Mouse (Mus musculus) brain, embryonic 14.5 days (tissue): ENCODE results near the gene Ndnf.

Experiments used
- CTCF ChIP-seq: fragments of 200-500 bp; IDR thresholded peaks from 2 replicates; pipeline ENCODE4 v1.5.1; 2012; ENCODE audit warnings: inconsistent platforms, mild to moderate bottlenecking, moderate library complexity, borderline replicate concordance; ENCODE audit not compliant: insufficient read depth, insufficient read length; ENCODE audit errors: extremely low read depth
- POLR2A ChIP-seq: fragments of 200-500 bp; IDR thresholded peaks from 2 replicates; pipeline ENCODE4 v1.6.1; 2012; ENCODE audit warnings: mild to moderate bottlenecking, inconsistent platforms, borderline replicate concordance; ENCODE audit not compliant: poor library complexity, insufficient read depth, insufficient read length, severe bottlenecking; ENCODE audit errors: extremely low read depth

DNA sequence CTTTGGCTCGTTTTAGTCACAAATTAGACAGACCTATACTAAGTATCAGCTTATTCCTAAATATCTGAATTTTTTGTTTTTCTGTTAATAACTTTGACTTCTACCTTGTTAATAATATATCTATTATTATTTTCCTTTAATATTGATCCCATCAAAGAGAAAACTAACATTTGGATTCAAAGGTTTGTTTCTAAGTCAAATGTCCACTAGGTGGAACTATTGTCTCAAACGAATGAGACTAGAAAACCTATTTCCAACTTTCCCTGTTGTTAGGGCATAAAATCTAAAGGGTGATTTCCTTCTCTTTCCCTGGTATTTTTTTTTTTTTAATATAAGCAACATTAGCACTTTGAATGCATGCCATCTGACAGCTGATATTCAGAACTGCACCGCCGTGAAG, 20.0 kb upstream of the Ndnf start:
- TF ChIP-seq POLR2A (no peak), CTCF (no peak)
